Comparison of ENCODE assay signal across 8 mouse cellular contexts in genomic region chrX:71365510-71365909, GRCm38 (mm10). TPM values are rescaled to one million over a fixed set of nuclear protein-coding genes. Genes with fewer than 3 reads are reported as not detected.
DNase-seq lines count a peak whose midpoint lies in the region; ATAC-seq and TF ChIP-seq lines count a peak whose summit lies in the region.

No protein-coding gene starts in this region.

- no peak overlapping the region for H3K27ac ChIP-seq in cerebellum, adult 2 months (ENCODE audit: insufficient read depth, low read length)
- no peak overlapping the region for H3K27ac ChIP-seq in thymus, adult 2 months (ENCODE audit: control insufficient read depth, insufficient read depth, low read length)
- no peak overlapping the region for H3K27ac ChIP-seq in limb, embryonic 14.5 days (replicated peaks; ENCODE audit: low read depth, low read length)
- H3K27ac ChIP-seq in stomach, embryonic 14.5 days (ENCODE audit: low read length) = no peak overlapping the region

- peak overlapping the region; percentile 70 for H3K4me3 ChIP-seq in cerebellum, adult 2 months (replicated peaks; ENCODE audit: insufficient read depth, low read depth, low read length)
- peak overlapping the region; percentile 97 for H3K4me3 ChIP-seq in thymus, adult 2 months (ENCODE audit: control insufficient read depth, insufficient read depth, low read length)
- peak overlapping the region; percentile 60 for H3K4me3 ChIP-seq in limb, embryonic 14.5 days (replicated peaks; ENCODE audit: low read length)
- peak overlapping the region; percentile 52; the same call in 1 of the 2 replicates for H3K4me3 ChIP-seq in stomach, embryonic 14.5 days (ENCODE audit: low read depth, low read length)

- H3K9me3 ChIP-seq in limb, embryonic 14.5 days (ENCODE audit: control insufficient read depth, low read length) = no peaks in the 10 kb centered on the region
- H3K9me3 ChIP-seq in stomach, embryonic 14.5 days (ENCODE audit: control insufficient read depth, low read depth, low read length) = no peaks in the 10 kb centered on the region

- no peaks in the 10 kb centered on the region for H3K27me3 ChIP-seq in cerebellum, adult 2 months (ENCODE audit: control insufficient read depth, insufficient read depth, low read length)
- no peaks in the 10 kb centered on the region for H3K27me3 ChIP-seq in thymus, adult 2 months (ENCODE audit: control insufficient read depth, insufficient read depth, low read length)
- H3K27me3 ChIP-seq in limb, embryonic 14.5 days (ENCODE audit: control insufficient read depth, insufficient read depth, low read length) = no peaks in the 10 kb centered on the region
- no peaks in the 10 kb centered on the region for H3K27me3 ChIP-seq in stomach, embryonic 14.5 days (ENCODE audit: control insufficient read depth, insufficient read depth, low read length)

- 0 out of 2 replicates have a peak, but pooled peaks cover 2% of the 10 kb centered on the region for H3K4me1 ChIP-seq in cerebellum, adult 2 months (ENCODE audit: control insufficient read depth, insufficient read depth, low read length)
- peaks cover 6% of the 10 kb centered on the region for H3K4me1 ChIP-seq in thymus, adult 2 months (replicated peaks; ENCODE audit: control insufficient read depth, insufficient read depth, low read length)
- no peaks in the 10 kb centered on the region for H3K4me1 ChIP-seq in limb, embryonic 14.5 days (ENCODE audit: control insufficient read depth, insufficient read depth, low read length)
- H3K4me1 ChIP-seq in stomach, embryonic 14.5 days (ENCODE audit: control insufficient read depth, insufficient read depth, low read length) = no peaks in the 10 kb centered on the region

- intact Hi-C loops in left cerebral cortex, postnatal 10 days (cut with DNase I) = no loop called here

- H3K9ac ChIP-seq in limb, embryonic 14.5 days (ENCODE audit: low read depth, low read length, severe bottlenecking) = peak overlapping the region; percentile 67; the same call in 1 of the 2 replicates
- H3K9ac ChIP-seq in stomach, embryonic 14.5 days (replicated peaks; ENCODE audit: low read depth, low read length) = no peak overlapping the region; the same call in 1 of the 2 replicates

- TF ChIP-seq POLR2A in cerebellum, adult 2 months (IDR thresholded peaks at IDR 0.05; ENCODE audit: borderline replicate concordance, insufficient read depth, low read length) = no peak
- TF ChIP-seq POLR2A in thymus, adult 2 months (IDR thresholded peaks at IDR 0.05; ENCODE audit: control insufficient read depth, extremely low read depth, insufficient read depth, low read length, poor library complexity) = no peak
- TF ChIP-seq POLR2A in limb, embryonic 14.5 days (IDR thresholded peaks at IDR 0.05; ENCODE audit: borderline replicate concordance, extremely low read depth, insufficient read depth, insufficient read length) = no peak

- H3K4me2 ChIP-seq in limb, embryonic 14.5 days (replicated peaks; ENCODE audit: low read depth, low read length, severe bottlenecking) = peak overlapping the region; percentile 52
- H3K4me2 ChIP-seq in stomach, embryonic 14.5 days (replicated peaks; ENCODE audit: low read depth, low read length) = peak overlapping the region; percentile 48

- no peaks in the 10 kb centered on the region for H3K36me3 ChIP-seq in thymus, adult 2 months (ENCODE audit: control insufficient read depth, insufficient read depth, low read length)
- no peaks in the 10 kb centered on the region for H3K36me3 ChIP-seq in limb, embryonic 14.5 days (ENCODE audit: control insufficient read depth, insufficient read depth, low read length)
- no peaks in the 10 kb centered on the region for H3K36me3 ChIP-seq in stomach, embryonic 14.5 days (ENCODE audit: control insufficient read depth, insufficient read depth, low read length)

- DNase-seq in cerebellum, adult 2 months = no peak
- DNase-seq in cerebellum, adult 18-20 months = no peak
- DNase-seq in thymus, adult 2 months = no peak
- no peak for DNase-seq in thymus, adult 18-20 months
- DNase-seq in limb, embryonic 14.5 days (ENCODE audit: low spot score) = no peak
- no peak for DNase-seq in left cerebral cortex, postnatal 10 days (ENCODE audit: extremely low spot score in 1 of 2, low spot score in 2 of 2)
- no peak for DNase-seq in spleen, postnatal 10 days (ENCODE audit: low spot score in 2 of 2)

- WGBS in cerebellum, adult 2 months = 25% methylated on average over 3 of the region's 3 CpGs
- 40% methylated on average over 3 of the region's 3 CpGs for WGBS in thymus, adult 2 months
- WGBS in limb, embryonic 14.5 days = 55% methylated on average over 3 of the region's 3 CpGs
- WGBS in stomach, embryonic 14.5 days = 65% methylated on average over 3 of the region's 3 CpGs

- TF ChIP-seq CTCF in cerebellum, adult 2 months (IDR thresholded peaks at IDR 0.05; ENCODE audit: borderline replicate concordance, insufficient read depth, low read depth, low read length) = no peak
- no peak for TF ChIP-seq CTCF in thymus, adult 2 months (IDR thresholded peaks at IDR 0.05; ENCODE audit: borderline replicate concordance, control insufficient read depth, extremely low read depth, insufficient read depth, low read length, poor library complexity)

- no peak for ATAC-seq in limb, embryonic 14.5 days (ENCODE audit: low FRiP score, low read depth)
- ATAC-seq in stomach, embryonic 14.5 days (ENCODE audit: insufficient number of reproducible peaks, insufficient read depth, low FRiP score, low read depth) = no peak

RNA-seq across cellular contexts. Expression of gene Mtmr1, which starts 0.9 kb away (rescaled TPM):
- 26.7 and 28.6 TPM in 2 replicates for polyA plus RNA-seq in cerebellum, adult 2 months (2012; rRNA removed)
- 17.2 and 19.2 TPM in 2 replicates for polyA plus RNA-seq in thymus, adult 2 months (2012; rRNA removed)
- polyA plus RNA-seq in limb, embryonic 14.5 days (2012; rRNA removed) = 14.9 and 15.0 TPM in 2 replicates
- 14.9 and 18.0 TPM in 2 replicates for polyA plus RNA-seq in limb, embryonic 14.5 days (2014; fragmentation: Nextera tagmentation; extraction: Ambion mirVana)
- polyA plus RNA-seq in stomach, embryonic 14.5 days (2014; fragmentation: Nextera tagmentation; extraction: Ambion mirVana) = 14.4 and 14.5 TPM in 2 replicates
- 10 to 100 TPM; 30.9 to 34.8 TPM for total RNA-seq in left cerebral cortex, postnatal 10 days (2021)
